16 mouse cellular contexts compared by ENCODE assay signal in genomic region chr13:54071011-54071410, GRCm38 (mm10). TPM values are rescaled to one million over a fixed set of nuclear protein-coding genes. Genes with fewer than 3 reads are reported as not detected.
A peak's percentile ranks its signal among the peaks of the same experiment; 100 is the strongest.
DNase-seq lines count a peak whose midpoint lies in the region; ATAC-seq lines count a peak whose summit lies in the region.
"Had no signal": no experiment of that assay in that cellular context is flagged by ENCODE, and none has a peak within 500 bp of the region (broad histone marks: within the 10 kb centered on the region; RNA-seq: fewer than 3 reads in every experiment).

No protein-coding gene starts in this region.

- peaks cover 19% of the 10 kb centered on the region for H3K36me3 ChIP-seq in megakaryocyte, embryonic 14.5 days (replicated peaks; ENCODE audit: low read length)
- no peaks in the 10 kb centered on the region for H3K36me3 ChIP-seq in hindbrain, embryonic 16.5 days (ENCODE audit: control insufficient read depth, insufficient read depth, low read length)
- H3K36me3 ChIP-seq: embryonic facial prominence, embryonic 13.5 days; heart, embryonic 12.5 days; heart, embryonic 15.5 days; intestine, embryonic 15.5 days had no signal

- WGBS in hindbrain, embryonic 16.5 days: 95% methylated on average over 9 of the region's 9 CpGs

- H3K9ac ChIP-seq in hindbrain, embryonic 16.5 days (ENCODE audit: low read depth, low read length): no peak overlapping the region

- H3K4me2 ChIP-seq in hindbrain, embryonic 16.5 days (ENCODE audit: low read length): no peak overlapping the region

- no peaks in the 10 kb centered on the region for H3K9me3 ChIP-seq in megakaryocyte, embryonic 14.5 days
- no peaks in the 10 kb centered on the region for H3K9me3 ChIP-seq in hindbrain, embryonic 16.5 days (ENCODE audit: control insufficient read depth, low read length)
- H3K9me3 ChIP-seq: embryonic facial prominence, embryonic 10.5 days; embryonic facial prominence, embryonic 13.5 days; heart, embryonic 12.5 days; heart, embryonic 15.5 days; intestine, embryonic 15.5 days had no signal

- peak overlapping the region; percentile 84 for H3K4me3 ChIP-seq in megakaryocyte, embryonic 14.5 days (replicated peaks)
- no peak overlapping the region for H3K4me3 ChIP-seq in hindbrain, embryonic 16.5 days (ENCODE audit: low read length)

- H3K27me3 ChIP-seq in megakaryocyte, embryonic 14.5 days (replicated peaks): peaks cover 8% of the 10 kb centered on the region
- H3K27me3 ChIP-seq in hindbrain, embryonic 16.5 days (replicated peaks; ENCODE audit: control insufficient read depth, insufficient read depth, low read length): no peaks in the 10 kb centered on the region
- H3K27me3 ChIP-seq: embryonic facial prominence, embryonic 13.5 days; heart, embryonic 15.5 days; intestine, embryonic 15.5 days had no signal

- H3K27ac ChIP-seq in hindbrain, embryonic 16.5 days (ENCODE audit: low read depth, low read length): no peak overlapping the region

- ATAC-seq in megakaryocyte, adult 5-6 weeks (ENCODE audit: poor library complexity, severe bottlenecking): no peak
- no peak for ATAC-seq in hindbrain, embryonic 16.5 days

- peaks cover 47% of the 10 kb centered on the region for H3K4me1 ChIP-seq in megakaryocyte, embryonic 14.5 days
- peaks cover 14% of the 10 kb centered on the region for H3K4me1 ChIP-seq in hindbrain, embryonic 16.5 days (ENCODE audit: control insufficient read depth, insufficient read depth, low read depth, low read length)

- peak; percentile 16 for DNase-seq in cerebellum, adult 9-11 months
- no peak for DNase-seq in cerebellum, adult 8-10 months
- peak; percentile 9 for DNase-seq in induced T-regulatory cell, adult 2 months (ENCODE audit: low read depth)
- DNase-seq in neural tube, embryonic 10.5 days (ENCODE audit: extremely low spot score, low spot score): no peak

RNA-seq across cellular contexts. Expression of gene Sfxn1, which starts 0.7 kb away (rescaled TPM):
- polyA plus RNA-seq in megakaryocyte, embryonic 14.5 days (2012; ENCODE audit: insufficient read depth, low replicate concordance): 4.1 and 14.0 TPM in 2 replicates
- total RNA-seq in megakaryocyte, adult 5-6 weeks (2015): 41.1 and 41.5 TPM in 2 replicates
- total RNA-seq in megakaryocyte, adult 5-6 weeks (2017): 25.2 and 30.4 TPM in 2 replicates
- polyA plus RNA-seq in hindbrain, embryonic 16.5 days (2015; fragmentation: Nextera tagmentation; extraction: Ambion mirVana): 89.7 and 97.0 TPM in 2 replicates

RNA-seq across cellular contexts. Expression of gene Drd1, which starts 15.5 kb away (rescaled TPM):
- polyA plus RNA-seq in megakaryocyte, embryonic 14.5 days (2012; ENCODE audit: insufficient read depth, low replicate concordance): not detected in 2 replicates
- not detected in 2 replicates for total RNA-seq in megakaryocyte, adult 5-6 weeks (2015)
- not detected in 2 replicates for total RNA-seq in megakaryocyte, adult 5-6 weeks (2017)
- 2.1 and 2.4 TPM in 2 replicates for polyA plus RNA-seq in hindbrain, embryonic 16.5 days (2015; fragmentation: Nextera tagmentation; extraction: Ambion mirVana)
- total RNA-seq: adrenal gland, postnatal 25 days; CH12.LX had no signal
- polyA plus RNA-seq: activated CD4-positive, CD25-positive, alpha-beta regulatory T cell, adult 4 months; C2C12; heart, embryonic 12.5 days had no signal

Comparison
In these comparisons a context has a peak if more than half of its experiments do, and no peak if none do; other contexts are left out.
1. DNase-seq: peak in cerebellum, adult 9-11 months (single experiment) and induced T-regulatory cell, adult 2 months (single experiment); none in cerebellum, adult 8-10 months (single experiment) and neural tube, embryonic 10.5 days (single experiment).